Mouse (Mus musculus): Measurements from ENCODE around the gene Mpdu1.
"Not testable (repeated sequence)": the region's sequence is repeated elsewhere in the genome, so short reads cannot be mapped to it uniquely, and the experiment has no call there.

The Mpdu1 gene

DNA sequence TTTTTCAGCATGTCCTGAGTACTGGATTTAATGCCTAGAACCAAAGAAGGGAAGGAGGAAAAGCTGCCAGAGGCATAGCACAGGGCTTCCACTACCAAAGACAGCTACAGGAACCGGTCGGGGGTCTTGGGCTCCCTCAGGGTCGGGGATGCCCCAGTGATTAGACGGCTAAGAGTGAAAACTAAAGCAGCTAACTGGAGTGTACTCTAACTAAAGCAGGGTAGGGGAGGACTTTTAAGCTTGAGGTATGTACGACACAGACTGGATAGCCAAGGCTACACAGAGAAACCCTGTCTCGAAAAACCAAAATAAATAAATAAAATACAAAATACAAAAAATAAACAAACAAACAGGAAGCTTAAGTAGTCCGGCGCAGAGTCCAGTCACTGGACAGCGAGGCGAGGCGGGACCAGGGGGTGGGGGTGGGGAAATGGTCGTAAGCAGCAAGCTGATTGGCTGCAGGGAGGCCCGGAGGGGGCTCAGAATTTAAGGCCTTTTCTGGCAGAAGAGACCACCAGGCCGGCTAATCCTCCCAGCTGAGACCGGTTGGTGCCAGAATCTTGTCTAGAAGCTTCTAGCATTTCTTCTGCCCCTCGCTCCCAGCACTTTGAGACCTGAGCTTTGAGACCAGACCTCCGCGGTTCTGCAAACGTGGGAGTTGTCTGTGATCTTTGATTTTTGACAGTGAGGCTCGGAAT is 40.7 kb downstream of the Mpdu1 start, which contains the start of gene Sat2:
Sat2 (plus strand) TSS at position 454 of the 698 bp plus-strand sequence.
- no peak for DNase-seq (ENCODE audit: low read depth)

GRCm38 (mm10) chr11:69620394-69621081 is 41.9 kb downstream of the Mpdu1 start:
- no peak for DNase-seq (ENCODE audit: low read depth)

DNA sequence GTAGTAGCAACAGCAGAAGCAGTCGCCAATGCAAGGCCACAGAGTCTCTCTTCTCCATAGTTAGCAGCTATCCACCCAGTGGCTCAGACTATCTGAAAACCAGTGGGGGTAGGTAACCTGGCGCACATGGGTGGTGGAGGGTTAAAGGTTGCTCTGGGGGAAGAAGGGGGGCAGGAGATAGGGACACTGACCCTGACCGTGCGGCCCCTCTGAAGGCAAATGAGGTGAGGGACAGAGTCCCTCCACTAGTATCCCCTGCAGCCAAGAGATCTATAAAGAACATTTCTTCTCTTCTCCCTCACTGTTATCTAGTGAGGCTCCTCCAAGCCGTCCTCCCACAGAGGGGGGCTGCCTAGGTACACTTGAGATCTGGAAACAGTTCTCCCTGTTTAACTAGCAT is 44.6 kb downstream of the Mpdu1 start, which contains the start of gene Shbg:
Shbg (minus strand) TSS at position 101 of the 400 bp plus-strand sequence.
- no peak for DNase-seq (ENCODE audit: low read depth)

GRCm38 (mm10) chr11:69616781-69617180 is 45.7 kb downstream of the Mpdu1 start:
- no peak for DNase-seq (ENCODE audit: low read depth)

DNA sequence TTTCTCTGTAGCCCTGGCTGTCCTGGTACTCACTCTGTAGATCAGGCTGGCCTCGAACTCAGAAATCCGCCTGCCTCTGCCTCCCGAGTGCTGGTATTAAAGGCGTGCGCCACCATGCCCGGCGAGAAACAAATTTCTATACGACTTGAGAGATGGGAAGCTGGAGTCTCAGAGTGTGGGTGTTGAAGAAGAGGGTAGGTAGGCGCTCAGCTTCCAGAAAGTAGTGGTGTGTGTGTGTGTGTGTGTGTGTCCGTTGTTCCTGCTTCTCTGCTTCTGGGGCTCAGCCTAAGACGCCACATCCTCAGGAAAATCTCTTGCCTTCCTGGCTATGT is 48.2 kb downstream of the Mpdu1 start:
- not testable (repeated sequence) for DNase-seq (ENCODE audit: low read depth)

DNA sequence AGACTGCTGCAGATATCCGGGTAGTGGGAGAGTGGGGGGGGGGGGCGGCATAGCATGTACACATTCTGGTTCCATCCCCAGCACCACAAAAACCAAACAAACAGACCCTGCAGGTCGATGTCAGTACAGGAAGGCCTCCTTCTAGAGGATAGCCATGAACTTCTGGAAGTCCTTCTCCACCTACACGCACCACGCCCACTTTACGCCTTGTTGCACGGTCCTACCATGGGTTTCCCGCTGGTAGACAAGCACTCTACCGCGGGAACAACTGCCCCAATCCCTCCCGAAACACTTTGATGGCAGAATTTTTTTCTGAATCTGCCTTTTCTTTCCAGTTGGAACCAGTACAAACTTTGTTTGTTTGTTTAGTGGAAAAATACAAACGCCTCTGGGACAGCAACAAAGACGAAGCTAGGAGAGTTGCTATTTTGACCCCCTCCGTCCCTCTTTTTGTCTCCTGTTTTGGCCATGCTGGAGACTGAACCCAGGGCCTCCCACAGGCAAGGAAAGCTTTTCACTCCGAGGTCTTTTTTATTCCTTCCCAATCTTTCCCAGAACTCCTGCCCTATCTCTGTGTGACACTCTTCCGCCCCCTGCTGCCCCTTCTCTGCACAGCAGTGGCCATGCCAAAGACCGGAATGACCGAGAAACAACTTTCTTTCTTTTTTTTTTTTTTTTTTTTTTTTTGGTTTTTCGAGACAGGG is 48.7 kb downstream of the Mpdu1 start:
- peak; percentile 51 for DNase-seq (ENCODE audit: low read depth)

GRCm38 (mm10) chr11:69610899-69611298 is 51.5 kb downstream of the Mpdu1 start:
- DNase-seq (ENCODE audit: low read depth), result no peak

- DNase-seq (ENCODE audit: low read depth), result no peak
Measured at GRCm38 (mm10) chr11:69609416-69609815, 53.0 kb downstream of the Mpdu1 start.

DNA sequence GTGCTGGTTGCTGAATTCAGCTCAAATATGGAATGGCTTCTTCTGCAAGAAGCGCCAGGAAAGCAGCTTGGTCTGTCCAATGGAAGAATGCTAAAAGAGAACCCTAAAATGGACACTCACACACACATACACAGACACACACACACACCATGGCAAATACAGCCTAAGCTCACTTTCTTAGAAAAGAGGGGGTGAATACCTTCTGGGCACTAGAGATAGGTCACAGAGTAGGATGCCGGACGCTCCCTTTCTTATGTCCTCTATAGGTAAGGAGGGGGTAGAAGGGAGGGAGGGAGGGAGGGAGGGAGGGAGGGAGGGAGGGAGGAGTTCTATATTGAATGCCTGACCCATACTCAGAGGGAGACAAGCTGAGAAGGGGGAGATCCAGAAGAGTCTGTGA is 53.9 kb downstream of the Mpdu1 start:
- DNase-seq (ENCODE audit: low read depth), result no peak

DNA sequence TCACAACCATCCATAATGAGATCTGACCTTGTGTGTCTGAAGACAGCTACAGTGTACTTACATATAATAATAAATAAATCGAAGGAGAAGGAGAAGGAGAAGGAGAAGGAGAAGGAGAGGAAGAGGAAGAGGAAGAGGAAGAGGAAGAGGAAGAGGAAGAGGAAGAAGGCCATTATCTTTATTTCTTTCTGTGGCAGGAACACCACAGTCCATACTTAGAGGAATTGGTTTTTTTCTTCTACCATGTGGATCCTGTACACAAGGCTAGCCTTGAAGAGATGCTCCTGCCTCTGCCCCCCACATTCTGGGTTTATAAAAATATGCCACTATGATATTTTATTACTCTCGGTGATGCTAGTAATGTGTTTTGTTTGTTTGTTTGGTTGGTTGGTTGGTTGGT is 55.6 kb downstream of the Mpdu1 start:
- DNase-seq (ENCODE audit: low read depth), result no peak
